Mouse (Mus musculus) ES-E14 (cell line): Measurements from ENCODE around the gene Lhfp.

Experiments used
- HCFC1 ChIP-seq: IDR thresholded peaks from 2 replicates; pipeline ENCODE4 v1.6.1; 2012; ENCODE audit warnings: low read length, inconsistent platforms, borderline replicate concordance; ENCODE audit not compliant: insufficient read depth
- ZNF384 ChIP-seq: IDR thresholded peaks from 2 replicates; pipeline ENCODE4 v1.6.1; 2012; ENCODE audit warnings: low read depth, low read length, inconsistent platforms

DNA sequence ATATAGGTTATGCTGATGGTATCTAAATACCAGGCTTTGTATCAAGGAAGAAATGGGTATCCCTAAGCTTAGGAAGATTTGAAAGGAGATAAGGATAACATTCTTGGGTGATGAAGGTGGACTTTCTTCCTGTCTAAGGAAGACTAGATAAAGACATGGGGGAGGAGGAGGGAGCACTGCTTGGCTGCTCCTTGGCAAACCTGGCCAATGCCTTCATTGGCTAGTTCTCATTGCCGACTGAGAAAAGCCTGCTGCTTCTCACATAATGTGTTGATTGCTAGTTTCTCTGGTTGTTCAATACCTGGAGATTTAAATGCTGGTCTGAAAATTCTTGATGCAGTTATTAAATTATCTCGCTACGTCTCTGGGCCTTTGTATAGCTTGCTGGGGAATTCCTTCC, 172.0 kb downstream of the Lhfp start:
- TF ChIP-seq ZNF384: no peak
- TF ChIP-seq HCFC1: no peak
